Mouse (Mus musculus): ENCODE results near the gene Auh. TPM values are rescaled to one million over a fixed set of nuclear protein-coding genes. Genes with fewer than 3 reads are reported as not detected.

Gene Auh
- polyA plus RNA-seq, 1 experiment from 2014 or later: 33.7 TPM

- H3K4me3 ChIP-seq (ENCODE audit: low read depth, low read length): no peak overlapping the region
- no peak overlapping the region for H3K27ac ChIP-seq (ENCODE audit: low read depth, low read length)
- H3K9me3 ChIP-seq (ENCODE audit: control insufficient read depth, low read length): no peaks in the 10 kb centered on the region
- ATAC-seq (replicated peaks; ENCODE audit: low FRiP score): no peak
- no peak overlapping the region for H3K9ac ChIP-seq (ENCODE audit: low read length)
- 89% methylated on average over 4 of the region's 4 CpGs for WGBS
- H3K4me1 ChIP-seq (replicated peaks; ENCODE audit: control insufficient read depth, insufficient read depth, low read length): peaks cover 10% of the 10 kb centered on the region; the same call in 1 of the 2 replicates
- H3K27me3 ChIP-seq (ENCODE audit: control insufficient read depth, insufficient read depth, low read length): no peaks in the 10 kb centered on the region; the same call in 1 of the 2 replicates
- DNase-seq (ENCODE audit: low spot score): no peak
- H3K36me3 ChIP-seq (ENCODE audit: control insufficient read depth, insufficient read depth, low read length): no peaks in the 10 kb centered on the region
- H3K4me2 ChIP-seq (ENCODE audit: low read depth, low read length, severe bottlenecking): no peak overlapping the region
These were observed 109.6 kb downstream of the Auh start for GRCm38 (mm10) chr13:52819901-52820300.

DNA sequence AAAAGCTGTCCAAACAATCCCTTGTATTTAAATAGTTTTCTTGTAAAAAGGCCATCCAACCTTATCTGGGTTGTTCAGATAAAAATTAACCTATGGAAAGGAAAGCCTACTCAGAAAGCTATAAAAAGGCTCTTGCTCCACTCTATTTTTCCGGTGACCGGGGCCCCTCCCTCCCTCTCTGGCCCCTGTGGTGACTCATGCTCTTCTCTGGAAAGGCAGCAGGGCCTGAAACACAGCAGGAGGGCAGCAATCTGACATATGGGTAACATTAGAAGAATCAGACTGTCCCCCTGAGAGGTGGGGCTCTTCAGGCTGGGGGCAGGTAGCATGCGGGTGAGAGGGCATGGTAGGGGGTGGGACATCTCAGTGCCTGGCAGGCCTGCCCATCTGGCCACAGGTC lies 110.7 kb downstream of the Auh start:
- Histone ChIP-seq H3K4me2 (ENCODE audit: low read depth, low read length, severe bottlenecking) (no peak overlapping the region), H3K4me1 (replicated peaks; ENCODE audit: control insufficient read depth, insufficient read depth, low read length) (peaks cover 10% of the 10 kb centered on the region; the same call in 1 of the 2 replicates), H3K9me3 (ENCODE audit: control insufficient read depth, low read length) (no peaks in the 10 kb centered on the region), H3K9ac (ENCODE audit: low read length) (no peak overlapping the region), H3K4me3 (ENCODE audit: low read depth, low read length) (no peak overlapping the region), H3K27me3 (ENCODE audit: control insufficient read depth, insufficient read depth, low read length) (no peaks in the 10 kb centered on the region; the same call in 1 of the 2 replicates), H3K36me3 (ENCODE audit: control insufficient read depth, insufficient read depth, low read length) (no peaks in the 10 kb centered on the region), H3K27ac (ENCODE audit: low read depth, low read length) (no peak overlapping the region)
- no peak for DNase-seq (ENCODE audit: low spot score)
- WGBS: 41% methylated on average over 3 of the region's 3 CpGs
- no peak for ATAC-seq (replicated peaks; ENCODE audit: low FRiP score)

GRCm38 (mm10) chr13:52817991-52818491 lies 111.4 kb downstream of the Auh start:
- no peaks in the 10 kb centered on the region for H3K9me3 ChIP-seq (ENCODE audit: control insufficient read depth, low read length)
- no peaks in the 10 kb centered on the region; the same call in 1 of the 2 replicates for H3K27me3 ChIP-seq (ENCODE audit: control insufficient read depth, insufficient read depth, low read length)
- no peak overlapping the region for H3K4me3 ChIP-seq (ENCODE audit: low read depth, low read length)
- 74% methylated on average over 6 of the region's 6 CpGs for WGBS
- no peak overlapping the region for H3K27ac ChIP-seq (ENCODE audit: low read depth, low read length)
- peaks cover 12% of the 10 kb centered on the region; the same call in 1 of the 2 replicates for H3K4me1 ChIP-seq (replicated peaks; ENCODE audit: control insufficient read depth, insufficient read depth, low read length)
- no peak for ATAC-seq (replicated peaks; ENCODE audit: low FRiP score)
- H3K9ac ChIP-seq (ENCODE audit: low read length): no peak overlapping the region
- H3K36me3 ChIP-seq (ENCODE audit: control insufficient read depth, insufficient read depth, low read length): no peaks in the 10 kb centered on the region
- no peak overlapping the region for H3K4me2 ChIP-seq (ENCODE audit: low read depth, low read length, severe bottlenecking)
- no peak for DNase-seq (ENCODE audit: low spot score)

DNA sequence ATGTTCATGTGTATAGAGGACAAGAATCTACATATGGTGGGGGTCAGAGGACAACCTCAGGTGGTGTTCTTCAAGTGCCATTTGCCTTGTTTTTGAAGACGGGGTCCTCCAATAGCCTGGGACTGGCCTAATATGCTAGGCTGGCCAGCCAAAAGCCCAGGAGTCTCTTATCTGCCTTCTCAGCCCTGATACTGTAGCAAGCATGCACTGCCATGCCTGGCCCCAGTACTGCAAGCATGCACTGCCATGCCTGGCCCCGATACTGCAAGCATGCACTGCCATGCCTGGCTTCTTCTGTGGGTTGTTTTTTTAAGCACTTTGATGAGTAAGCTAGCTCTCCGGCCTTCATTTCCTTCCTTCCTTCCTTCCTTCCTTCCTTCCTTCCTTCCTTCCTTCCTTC lies 115.7 kb downstream of the Auh start:
- no peak for ATAC-seq (replicated peaks; ENCODE audit: low FRiP score)
- WGBS: 92% methylated on average over 3 of the region's 3 CpGs
- no peaks in the 10 kb centered on the region for H3K27me3 ChIP-seq (ENCODE audit: control insufficient read depth, insufficient read depth, low read length)
- H3K4me2 ChIP-seq (ENCODE audit: low read depth, low read length, severe bottlenecking): no peak overlapping the region
- H3K4me1 ChIP-seq (replicated peaks; ENCODE audit: control insufficient read depth, insufficient read depth, low read length): peaks cover 9% of the 10 kb centered on the region; the same call in 1 of the 2 replicates
- no peak overlapping the region for H3K4me3 ChIP-seq (ENCODE audit: low read depth, low read length)
- H3K27ac ChIP-seq (ENCODE audit: low read depth, low read length): no peak overlapping the region
- H3K9me3 ChIP-seq (ENCODE audit: control insufficient read depth, low read length): no peaks in the 10 kb centered on the region
- H3K36me3 ChIP-seq (ENCODE audit: control insufficient read depth, insufficient read depth, low read length): no peaks in the 10 kb centered on the region
- DNase-seq (ENCODE audit: low spot score): no peak
- no peak overlapping the region for H3K9ac ChIP-seq (ENCODE audit: low read length)

DNA sequence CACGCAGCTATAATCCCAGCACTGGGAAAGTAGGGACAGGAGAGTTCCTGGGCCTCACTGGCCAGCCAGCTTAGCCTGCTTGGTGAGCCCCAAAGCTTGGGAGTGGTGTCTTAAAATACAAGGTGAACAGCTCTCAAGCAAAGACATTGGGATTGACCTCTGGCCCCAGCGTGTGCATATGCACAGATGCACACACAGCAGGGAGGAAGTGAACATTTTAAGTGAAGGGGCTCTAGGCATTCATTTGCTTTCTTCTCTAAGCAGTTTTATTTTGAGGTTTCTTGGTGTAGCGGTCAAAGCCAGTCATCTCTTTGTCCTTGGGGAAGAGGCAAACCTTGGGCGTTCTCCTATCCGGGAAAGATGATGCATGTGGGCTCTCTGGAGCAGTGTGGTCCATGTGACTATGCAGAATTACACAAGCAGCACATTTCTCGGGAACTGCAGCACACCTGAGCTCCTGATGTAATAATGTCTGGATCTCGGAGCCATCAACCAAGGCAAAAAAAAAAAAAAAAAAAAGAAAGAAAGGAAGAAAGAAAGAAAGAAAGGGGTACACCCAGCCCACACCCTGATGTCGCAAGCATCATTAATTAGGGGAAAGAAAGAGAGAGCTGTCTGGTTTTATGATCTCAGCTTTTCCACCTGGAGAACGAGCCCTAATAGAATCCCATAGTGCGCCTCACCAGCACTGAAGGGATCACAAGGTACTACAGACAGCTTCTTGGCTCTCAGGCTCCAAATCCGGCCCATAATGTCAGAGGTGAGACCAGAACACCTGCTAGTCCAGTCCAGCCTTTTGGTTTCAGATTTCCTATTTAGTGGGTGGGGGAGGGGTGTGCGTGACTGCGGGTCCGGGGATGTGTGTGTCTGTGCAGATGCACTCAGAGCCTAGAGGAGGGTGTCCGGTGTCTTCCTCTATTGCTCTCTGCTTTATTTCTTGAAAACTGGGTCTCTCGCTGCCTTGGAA lies 116.6 kb downstream of the Auh start:
- DNase-seq (ENCODE audit: low spot score) (no peak), ATAC-seq (replicated peaks; ENCODE audit: low FRiP score) (no peak)
- Histone ChIP-seq H3K4me1 (replicated peaks; ENCODE audit: control insufficient read depth, insufficient read depth, low read length) (0 out of 2 replicates have a peak, but pooled peaks cover 6% of the 10 kb centered on the region), H3K9me3 (ENCODE audit: control insufficient read depth, low read length) (no peaks in the 10 kb centered on the region), H3K4me2 (ENCODE audit: low read depth, low read length, severe bottlenecking) (no peak overlapping the region), H3K27me3 (ENCODE audit: control insufficient read depth, insufficient read depth, low read length) (no peaks in the 10 kb centered on the region), H3K36me3 (ENCODE audit: control insufficient read depth, insufficient read depth, low read length) (no peaks in the 10 kb centered on the region), H3K27ac (ENCODE audit: low read depth, low read length) (no peak overlapping the region), H3K4me3 (ENCODE audit: low read depth, low read length) (no peak overlapping the region), H3K9ac (ENCODE audit: low read length) (no peak overlapping the region)
- whole genome bisulfite sequencing: 76% methylated on average over 16 of the region's 16 CpGs

DNA sequence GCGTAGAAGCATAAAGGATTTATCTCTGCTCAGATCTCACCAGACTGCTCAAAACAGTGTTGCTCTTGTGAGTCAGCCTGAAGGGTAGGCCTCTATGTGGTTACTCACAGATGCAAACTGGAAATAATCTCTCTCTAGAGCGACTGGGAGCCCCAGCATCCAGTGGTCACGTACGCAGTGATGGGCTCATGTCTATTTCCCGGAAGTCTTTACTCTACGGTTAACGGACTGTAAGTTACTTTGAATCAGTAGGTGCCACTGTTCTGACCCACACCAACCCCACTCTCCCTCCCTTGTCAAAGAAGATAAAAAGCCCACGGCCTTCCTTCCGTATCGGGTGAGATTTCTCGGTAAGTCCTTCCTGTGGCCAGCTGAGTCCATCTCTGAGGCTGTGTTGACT lies 121.8 kb downstream of the Auh start:
- 94% methylated on average over 11 of the region's 11 CpGs for WGBS
- H3K4me1 ChIP-seq (replicated peaks; ENCODE audit: control insufficient read depth, insufficient read depth, low read length): 0 out of 2 replicates have a peak, but pooled peaks cover 2% of the 10 kb centered on the region
- no peak overlapping the region for H3K4me3 ChIP-seq (ENCODE audit: low read depth, low read length)
- H3K9me3 ChIP-seq (ENCODE audit: control insufficient read depth, low read length): no peaks in the 10 kb centered on the region
- no peak for ATAC-seq (replicated peaks; ENCODE audit: low FRiP score)
- H3K9ac ChIP-seq (ENCODE audit: low read length): no peak overlapping the region
- no peak overlapping the region for H3K27ac ChIP-seq (ENCODE audit: low read depth, low read length)
- no peaks in the 10 kb centered on the region for H3K27me3 ChIP-seq (ENCODE audit: control insufficient read depth, insufficient read depth, low read length)
- DNase-seq (ENCODE audit: low spot score): no peak
- no peaks in the 10 kb centered on the region for H3K36me3 ChIP-seq (ENCODE audit: control insufficient read depth, insufficient read depth, low read length)
- H3K4me2 ChIP-seq (ENCODE audit: low read depth, low read length, severe bottlenecking): no peak overlapping the region

DNA sequence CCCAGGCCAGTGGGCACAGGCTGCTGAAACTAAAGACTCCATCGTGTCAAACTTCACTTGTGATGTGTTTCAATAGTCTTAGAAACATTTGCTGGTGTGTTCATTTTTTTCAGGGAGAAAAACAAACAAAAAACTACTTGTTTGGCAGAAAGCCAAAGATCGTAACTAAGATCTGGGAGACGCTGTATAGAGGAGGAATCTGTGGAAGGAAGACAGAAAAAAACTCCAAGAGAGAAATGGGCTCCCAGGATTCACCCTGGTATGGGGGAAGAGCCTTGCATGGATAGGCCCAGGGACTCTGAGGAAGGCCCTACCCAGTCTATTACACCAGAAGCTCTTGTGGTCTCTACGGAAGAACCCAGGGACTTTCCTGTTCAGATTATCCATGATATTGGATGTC lies 123.5 kb downstream of the Auh start:
- Histone ChIP-seq H3K27me3 (ENCODE audit: control insufficient read depth, insufficient read depth, low read length) (no peaks in the 10 kb centered on the region), H3K27ac (ENCODE audit: low read depth, low read length) (no peak overlapping the region), H3K36me3 (ENCODE audit: control insufficient read depth, insufficient read depth, low read length) (no peaks in the 10 kb centered on the region), H3K9me3 (ENCODE audit: control insufficient read depth, low read length) (no peaks in the 10 kb centered on the region), H3K9ac (ENCODE audit: low read length) (no peak overlapping the region), H3K4me3 (ENCODE audit: low read depth, low read length) (no peak overlapping the region), H3K4me2 (ENCODE audit: low read depth, low read length, severe bottlenecking) (no peak overlapping the region), H3K4me1 (replicated peaks; ENCODE audit: control insufficient read depth, insufficient read depth, low read length) (no peaks in the 10 kb centered on the region)
- ATAC-seq (replicated peaks; ENCODE audit: low FRiP score): no peak
- WGBS: 67% methylated on average over 4 of the region's 4 CpGs
- DNase-seq (ENCODE audit: low spot score): no peak

DNA sequence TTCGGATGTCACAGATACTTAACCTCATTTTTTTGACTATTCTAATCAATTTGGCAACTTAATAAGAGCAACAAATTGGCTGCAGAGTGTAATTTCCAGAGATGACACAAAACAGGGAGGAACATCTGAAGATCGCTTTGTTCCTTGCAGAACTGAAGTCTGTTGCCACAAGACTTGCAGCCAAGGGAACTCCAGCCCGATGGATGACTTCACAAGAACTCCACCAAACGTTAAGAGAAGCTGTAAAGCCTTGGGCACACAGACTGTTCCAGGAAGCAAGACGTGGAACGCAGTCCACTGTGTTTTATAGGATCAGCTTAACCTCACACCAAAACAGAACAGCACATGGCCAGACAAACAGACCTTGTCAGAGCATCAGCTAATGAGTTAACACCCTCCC lies 123.9 kb downstream of the Auh start:
- H3K4me1 ChIP-seq (replicated peaks; ENCODE audit: control insufficient read depth, insufficient read depth, low read length): no peaks in the 10 kb centered on the region
- ATAC-seq (replicated peaks; ENCODE audit: low FRiP score): no peak
- H3K36me3 ChIP-seq (ENCODE audit: control insufficient read depth, insufficient read depth, low read length): no peaks in the 10 kb centered on the region
- H3K27me3 ChIP-seq (ENCODE audit: control insufficient read depth, insufficient read depth, low read length): no peaks in the 10 kb centered on the region
- H3K27ac ChIP-seq (ENCODE audit: low read depth, low read length): no peak overlapping the region
- WGBS: 79% methylated on average over 6 of the region's 6 CpGs
- H3K9me3 ChIP-seq (ENCODE audit: control insufficient read depth, low read length): no peaks in the 10 kb centered on the region
- H3K9ac ChIP-seq (ENCODE audit: low read length): no peak overlapping the region
- no peak overlapping the region for H3K4me2 ChIP-seq (ENCODE audit: low read depth, low read length, severe bottlenecking)
- H3K4me3 ChIP-seq (ENCODE audit: low read depth, low read length): no peak overlapping the region
- no peak for DNase-seq (ENCODE audit: low spot score)

All from forebrain, embryonic 11.5 days (tissue).